Mouse (Mus musculus) urinary bladder, postnatal 0 days (tissue): ENCODE measurements around the gene Bcas1. TPM values are rescaled to one million over a fixed set of nuclear protein-coding genes. Genes with fewer than 3 reads are reported as not detected.

ENCODE experiments used
- polyA plus RNA-seq: library from polyadenylated mRNA; unstranded; fragments of >200 nt; fragmentation: Nextera tagmentation; extraction: Ambion mirVana; gene quantifications from 2 replicates; pipeline ENCODE4 v1.2.1, GENCODE M21; 2015

Bcas1 gene
- polyA plus RNA-seq: 3.8 and 4.6 TPM in 2 replicates

GRCm38 (mm10) chr2:170427704-170428103 is at the start of gene Bcas1:
Gene Bcas1 (minus strand): TSS chr2:170427845.

Other genes with a start within 250 kb of the Bcas1 start
- 54.3 and 85.9 TPM in 2 replicates for gene Pfdn4, start 68.6 kb upstream of the Bcas1 start, polyA plus RNA-seq
- not detected in 2 replicates for gene Cyp24a1, start 69.3 kb upstream of the Bcas1 start, polyA plus RNA-seq
- not detected in 2 replicates for gene 4930470P17Rik, start 174.2 kb upstream of the Bcas1 start, polyA plus RNA-seq